Mouse (Mus musculus) cerebral cortex, adult 2 months (tissue): ENCODE results near the gene Cd34.

ENCODE experiments used
- WGBS: fragments of 180-500 bp; shearing (Covaris S2); methylation state at CpG from one replicate; pipeline ENCODE4 v1.1.7; 2018; 5-methylcytosine and 5-hydroxymethylcytosine counted together

The Cd34 gene

GRCm38 (mm10) chr1:194980826-194981435 lies 42.3 kb downstream of the Cd34 start:
- WGBS: 92% methylated on average over 1 of the region's 1 CpGs

GRCm38 (mm10) chr1:194982931-194983690 lies 44.5 kb downstream of the Cd34 start:
- WGBS: 41% methylated on average over 5 of the region's 5 CpGs

- WGBS: 85% methylated on average over 3 of the region's 3 CpGs
These were observed 46.3 kb downstream of the Cd34 start for GRCm38 (mm10) chr1:194984914-194985313.

GRCm38 (mm10) chr1:194985442-194986210 lies 47.0 kb downstream of the Cd34 start:
- 59% methylated on average over 4 of the region's 4 CpGs for WGBS

GRCm38 (mm10) chr1:194989024-194989423 lies 50.4 kb downstream of the Cd34 start:
- 89% methylated on average over 1 of the region's 1 CpGs for WGBS

GRCm38 (mm10) chr1:194990976-194991375 lies 52.4 kb downstream of the Cd34 start:
- WGBS: 70% methylated on average over 2 of the region's 2 CpGs

- 79% methylated on average over 2 of the region's 2 CpGs for WGBS
These were observed 53.0 kb downstream of the Cd34 start for GRCm38 (mm10) chr1:194991654-194992053.

GRCm38 (mm10) chr1:194992589-194993317 lies 54.1 kb downstream of the Cd34 start:
- WGBS: 61% methylated on average over 5 of the region's 5 CpGs

- WGBS: 36% methylated on average over 1 of the region's 1 CpGs
These were observed 54.9 kb downstream of the Cd34 start for GRCm38 (mm10) chr1:194993409-194993988.

- 56% methylated on average over 5 of the region's 5 CpGs for WGBS
These were observed 55.6 kb downstream of the Cd34 start for GRCm38 (mm10) chr1:194994262-194994661.

- 61% methylated on average over 2 of the region's 2 CpGs for WGBS
These were observed 56.6 kb downstream of the Cd34 start for GRCm38 (mm10) chr1:194995196-194995595.

- 94% methylated on average over 1 of the region's 1 CpGs for WGBS
These were observed 59.8 kb downstream of the Cd34 start for GRCm38 (mm10) chr1:194998396-194998795.

- WGBS: 49% methylated on average over 4 of the region's 4 CpGs
These were observed 64.7 kb downstream of the Cd34 start for GRCm38 (mm10) chr1:195003328-195003727.

GRCm38 (mm10) chr1:195004194-195004593 lies 65.6 kb downstream of the Cd34 start:
- 51% methylated on average over 1 of the region's 1 CpGs for WGBS
